Mouse (Mus musculus): ENCODE measurements around the gene Gjb4.

- TF ChIP-seq POLR2A (IDR thresholded peaks at IDR 0.05; ENCODE audit: low read depth, low read length) (no peak), CTCF (IDR thresholded peaks at IDR 0.05; ENCODE audit: extremely low read depth, insufficient read length, insufficient replicate concordance, low read depth, low read length) (no peak)
These were observed 48.7 kb upstream of the Gjb4 start for GRCm38 (mm10) chr4:127402614-127403013.

All from small intestine, adult 2 months (tissue).